ENCODE assay signal across 13 mouse cellular contexts in genomic region chr1:170886044-170886458, GRCm38 (mm10). TPM values are rescaled to one million over a fixed set of nuclear protein-coding genes. Genes with fewer than 3 reads are reported as not detected.
DNase-seq lines count a peak whose midpoint lies in the region; ATAC-seq and TF ChIP-seq lines count a peak whose summit lies in the region.
"Had no signal": no experiment of that assay in that cellular context is flagged by ENCODE, and none has a peak within 500 bp of the region (broad histone marks: within the 10 kb centered on the region; RNA-seq: fewer than 3 reads in every experiment).

No protein-coding gene starts in this region.

- no peaks in the 10 kb centered on the region for H3K27me3 ChIP-seq in neural tube, embryonic 13.5 days
- no peaks in the 10 kb centered on the region for H3K27me3 ChIP-seq in hindbrain, postnatal 0 days (ENCODE audit: insufficient read depth, low read length)
- peaks cover 7% of the 10 kb centered on the region for H3K27me3 ChIP-seq in liver, embryonic 12.5 days (replicated peaks)
- H3K27me3 ChIP-seq: midbrain, embryonic 12.5 days had no signal

- DNase-seq in neural tube, embryonic 10.5 days (ENCODE audit: extremely low spot score, low spot score): no peak
- no peak for DNase-seq in hindbrain, postnatal 0 days (ENCODE audit: low spot score)
- peak; percentile 3 for DNase-seq in testis, postnatal 10 days (ENCODE audit: low spot score)
- DNase-seq in spleen, postnatal 36 days (ENCODE audit: low spot score in 2 of 2): no peak
- no peak for DNase-seq in right cerebral cortex, adult 18-20 months

- H3K4me2 ChIP-seq in neural tube, embryonic 13.5 days: 0 out of 2 replicates have a peak overlapping the region, but pooled peaks have one; percentile 64
- H3K4me2 ChIP-seq in hindbrain, postnatal 0 days (ENCODE audit: low read depth, low read length): peak overlapping the region; percentile 81; the same call in 1 of the 2 replicates
- H3K4me2 ChIP-seq in liver, embryonic 12.5 days: peak overlapping the region; percentile 92

- no peak for TF ChIP-seq CTCF in hindbrain, postnatal 0 days (IDR thresholded peaks at IDR 0.05; ENCODE audit: low read depth)

- H3K9ac ChIP-seq in neural tube, embryonic 13.5 days: no peak overlapping the region
- H3K9ac ChIP-seq in hindbrain, postnatal 0 days (replicated peaks; ENCODE audit: low read length): no peak overlapping the region
- H3K9ac ChIP-seq in liver, embryonic 12.5 days: peak overlapping the region; percentile 27; the same call in 1 of the 2 replicates
- H3K9ac ChIP-seq: midbrain, embryonic 12.5 days had no signal

- no peak overlapping the region for H3K4me3 ChIP-seq in neural tube, embryonic 13.5 days
- no peak overlapping the region for H3K4me3 ChIP-seq in hindbrain, postnatal 0 days (ENCODE audit: low read length)
- H3K4me3 ChIP-seq in liver, embryonic 12.5 days: no peak overlapping the region

- 52% methylated on average over 6 of the region's 6 CpGs for WGBS in neural tube, embryonic 13.5 days
- WGBS in hindbrain, postnatal 0 days: 50% methylated on average over 6 of the region's 6 CpGs
- whole genome bisulfite sequencing in liver, embryonic 12.5 days (ENCODE audit: insufficient replicate concordance): 16% methylated on average over 6 of the region's 6 CpGs

- H3K4me1 ChIP-seq in neural tube, embryonic 13.5 days (replicated peaks): peaks cover 21% of the 10 kb centered on the region
- peaks cover 3% of the 10 kb centered on the region for H3K4me1 ChIP-seq in hindbrain, postnatal 0 days (ENCODE audit: insufficient read depth, low read length)
- H3K4me1 ChIP-seq in liver, embryonic 12.5 days: peaks cover 40% of the 10 kb centered on the region

- no peak overlapping the region for H3K27ac ChIP-seq in neural tube, embryonic 13.5 days (replicated peaks)
- no peak overlapping the region for H3K27ac ChIP-seq in hindbrain, postnatal 0 days
- H3K27ac ChIP-seq in liver, embryonic 12.5 days: peak overlapping the region; percentile 51; the same call in 1 of the 2 replicates
- H3K27ac ChIP-seq: midbrain, embryonic 12.5 days had no signal

- 0 out of 2 replicates have a peak, but pooled peaks have one; percentile 29 for ATAC-seq in neural tube, embryonic 13.5 days (ENCODE audit: low read depth)
- ATAC-seq in hindbrain, postnatal 0 days: no peak
- ATAC-seq in liver, embryonic 12.5 days: peak; percentile 17; the same call in 1 of the 2 replicates

- H3K36me3 ChIP-seq in neural tube, embryonic 13.5 days: peaks cover 7% of the 10 kb centered on the region
- peaks cover under 1% of the 10 kb centered on the region; the same call in 1 of the 2 replicates for H3K36me3 ChIP-seq in hindbrain, postnatal 0 days (ENCODE audit: insufficient read depth, low read length)
- H3K36me3 ChIP-seq in liver, embryonic 12.5 days: peaks cover 5% of the 10 kb centered on the region

- H3K9me3 ChIP-seq in neural tube, embryonic 13.5 days: no peaks in the 10 kb centered on the region
- no peaks in the 10 kb centered on the region for H3K9me3 ChIP-seq in hindbrain, postnatal 0 days (ENCODE audit: low read length)
- no peaks in the 10 kb centered on the region for H3K9me3 ChIP-seq in liver, embryonic 12.5 days (replicated peaks)
- H3K9me3 ChIP-seq: heart, embryonic 10.5 days; midbrain, embryonic 12.5 days had no signal

RNA-seq across cellular contexts. Expression of gene Dusp12, which starts 0.7 kb away (rescaled TPM):
- polyA plus RNA-seq in neural tube, embryonic 13.5 days (2015; fragmentation: Nextera tagmentation; extraction: Ambion mirVana): 39.5 and 45.3 TPM in 2 replicates
- 25.4 and 40.4 TPM in 2 replicates for total RNA-seq in hindbrain, postnatal 0 days (2014; rRNA removed)
- 32.0 and 34.4 TPM in 2 replicates for polyA plus RNA-seq in hindbrain, postnatal 0 days (2015; fragmentation: Nextera tagmentation; extraction: Ambion mirVana)
- 25.7 and 27.3 TPM in 2 replicates for polyA plus RNA-seq in liver, embryonic 12.5 days (2016; fragmentation: Nextera tagmentation; extraction: Ambion mirVana)

RNA-seq across cellular contexts. Expression of gene Gm26620, which starts 1.2 kb away (rescaled TPM):
- 0.50 and 0.55 TPM in 2 replicates for polyA plus RNA-seq in neural tube, embryonic 13.5 days (2015; fragmentation: Nextera tagmentation; extraction: Ambion mirVana)
- total RNA-seq in hindbrain, postnatal 0 days (2014; rRNA removed): 0.52 TPM in 1 of 2 replicates, not detected in the other
- 0.86 and 1.5 TPM in 2 replicates for polyA plus RNA-seq in hindbrain, postnatal 0 days (2015; fragmentation: Nextera tagmentation; extraction: Ambion mirVana)
- polyA plus RNA-seq in liver, embryonic 12.5 days (2016; fragmentation: Nextera tagmentation; extraction: Ambion mirVana): 0.46 and 0.50 TPM in 2 replicates
- polyA plus RNA-seq: midbrain, embryonic 12.5 days had no signal

RNA-seq across cellular contexts. Expression of gene Atf6, which starts 18.5 kb away (rescaled TPM):
- polyA plus RNA-seq in neural tube, embryonic 13.5 days (2015; fragmentation: Nextera tagmentation; extraction: Ambion mirVana): 7.3 and 8.1 TPM in 2 replicates
- 15.7 and 17.8 TPM in 2 replicates for total RNA-seq in hindbrain, postnatal 0 days (2014; rRNA removed)
- 6.1 and 6.3 TPM in 2 replicates for polyA plus RNA-seq in hindbrain, postnatal 0 days (2015; fragmentation: Nextera tagmentation; extraction: Ambion mirVana)
- polyA plus RNA-seq in liver, embryonic 12.5 days (2016; fragmentation: Nextera tagmentation; extraction: Ambion mirVana): 9.6 and 10.6 TPM in 2 replicates

RNA-seq across cellular contexts. Expression of gene Fcrlb, which starts 26.7 kb away (rescaled TPM):
- 0.39 and 0.50 TPM in 2 replicates for polyA plus RNA-seq in neural tube, embryonic 13.5 days (2015; fragmentation: Nextera tagmentation; extraction: Ambion mirVana)
- total RNA-seq in hindbrain, postnatal 0 days (2014; rRNA removed): 0.68 and 0.86 TPM in 2 replicates
- polyA plus RNA-seq in hindbrain, postnatal 0 days (2015; fragmentation: Nextera tagmentation; extraction: Ambion mirVana): 1.0 and 1.4 TPM in 2 replicates
- polyA plus RNA-seq in liver, embryonic 12.5 days (2016; fragmentation: Nextera tagmentation; extraction: Ambion mirVana): 0.10 and 0.13 TPM in 2 replicates
- total RNA-seq: heart, postnatal 4 days had no signal
- polyA plus RNA-seq: heart, embryonic 10.5 days; stomach, embryonic 14.5 days had no signal

RNA-seq across cellular contexts. Expression of gene Fcrla, which starts 41.3 kb away (rescaled TPM):
- not detected in 2 replicates for polyA plus RNA-seq in neural tube, embryonic 13.5 days (2015; fragmentation: Nextera tagmentation; extraction: Ambion mirVana)
- not detected in 2 replicates for total RNA-seq in hindbrain, postnatal 0 days (2014; rRNA removed)
- polyA plus RNA-seq in hindbrain, postnatal 0 days (2015; fragmentation: Nextera tagmentation; extraction: Ambion mirVana): not detected in 2 replicates
- 0.21 and 0.23 TPM in 2 replicates for polyA plus RNA-seq in liver, embryonic 12.5 days (2016; fragmentation: Nextera tagmentation; extraction: Ambion mirVana)
- total RNA-seq: left cerebral cortex, postnatal 36 days had no signal
- polyA plus RNA-seq: kidney, postnatal 0 days; midbrain, embryonic 12.5 days; stomach, embryonic 14.5 days had no signal
